Mouse (Mus musculus) heart, embryonic 16.5 days (tissue): ENCODE data around the gene Gm1673. TPM values are rescaled to one million over a fixed set of nuclear protein-coding genes. Genes with fewer than 3 reads are reported as not detected.

ENCODE experiments used
- ATAC-seq: fragments of 200-750 bp; cut with Nextera tagmentation; replicated peaks from 2 replicates; pipeline ENCODE4 v1.8.0; 2017; ENCODE audit warnings: moderate number of reproducible peaks; ENCODE audit not compliant: insufficient read depth, low FRiP score; ENCODE audit errors: extremely low read depth
- H3K27ac ChIP-seq: fragments of 300-500 bp; sonication (generic); 2 replicates; pipeline ENCODE4 v1.5.1; 2014; ENCODE audit warnings: mild to moderate bottlenecking, low read length, control low read depth, moderate library complexity
- H3K27me3 ChIP-seq: fragments of 300-500 bp; sonication (generic); 2 replicates; pipeline ENCODE4 v1.6.1; 2014; ENCODE audit warnings: low read length, mixed read lengths; ENCODE audit not compliant: control insufficient read depth, insufficient read depth
- H3K36me3 ChIP-seq: fragments of 300-500 bp; sonication (generic); 2 replicates; pipeline ENCODE4 v1.6.1; 2014; ENCODE audit not compliant: control insufficient read depth, insufficient read depth
- H3K4me1 ChIP-seq: fragments of 300-500 bp; sonication (generic); 2 replicates; pipeline ENCODE4 v1.6.1; 2014; ENCODE audit warnings: low read length, mixed read lengths; ENCODE audit not compliant: control insufficient read depth, insufficient read depth
- H3K4me2 ChIP-seq: fragments of 300-500 bp; sonication (generic); 2 replicates; pipeline ENCODE4 v1.6.1; 2014; ENCODE audit warnings: low read depth, mild to moderate bottlenecking, control low read depth, low read length
- H3K4me3 ChIP-seq: fragments of 300-500 bp; sonication (generic); 2 replicates; pipeline ENCODE4 v1.5.1; 2014; ENCODE audit warnings: mild to moderate bottlenecking, control low read depth, low read length
- H3K9ac ChIP-seq: fragments of 300-500 bp; sonication (generic); 2 replicates; pipeline ENCODE4 v1.6.1; 2014; ENCODE audit warnings: low read length, control low read depth
- H3K9me3 ChIP-seq: fragments of 300-500 bp; sonication (generic); replicated peaks from 2 replicates; pipeline ENCODE4 v1.6.1; 2016; ENCODE audit warnings: low read length; ENCODE audit not compliant: control insufficient read depth
- WGBS: fragments of 180-500 bp; shearing (Covaris S2); extraction: QIAGEN DNeasy Blood & Tissue Kit; methylation state at CpG from one replicate; pipeline ENCODE4 v1.1.7; 2014; 5-methylcytosine and 5-hydroxymethylcytosine counted together
- polyA plus RNA-seq: library from polyadenylated mRNA; unstranded; fragments of >200 nt; fragmentation: Nextera tagmentation; extraction: Ambion mirVana; gene quantifications from 2 replicates; pipeline ENCODE4 v1.2.1, GENCODE M21; 2015

The Gm1673 gene
- polyA plus RNA-seq, 1 experiment from 2014 or later = 41.3 TPM

DNA sequence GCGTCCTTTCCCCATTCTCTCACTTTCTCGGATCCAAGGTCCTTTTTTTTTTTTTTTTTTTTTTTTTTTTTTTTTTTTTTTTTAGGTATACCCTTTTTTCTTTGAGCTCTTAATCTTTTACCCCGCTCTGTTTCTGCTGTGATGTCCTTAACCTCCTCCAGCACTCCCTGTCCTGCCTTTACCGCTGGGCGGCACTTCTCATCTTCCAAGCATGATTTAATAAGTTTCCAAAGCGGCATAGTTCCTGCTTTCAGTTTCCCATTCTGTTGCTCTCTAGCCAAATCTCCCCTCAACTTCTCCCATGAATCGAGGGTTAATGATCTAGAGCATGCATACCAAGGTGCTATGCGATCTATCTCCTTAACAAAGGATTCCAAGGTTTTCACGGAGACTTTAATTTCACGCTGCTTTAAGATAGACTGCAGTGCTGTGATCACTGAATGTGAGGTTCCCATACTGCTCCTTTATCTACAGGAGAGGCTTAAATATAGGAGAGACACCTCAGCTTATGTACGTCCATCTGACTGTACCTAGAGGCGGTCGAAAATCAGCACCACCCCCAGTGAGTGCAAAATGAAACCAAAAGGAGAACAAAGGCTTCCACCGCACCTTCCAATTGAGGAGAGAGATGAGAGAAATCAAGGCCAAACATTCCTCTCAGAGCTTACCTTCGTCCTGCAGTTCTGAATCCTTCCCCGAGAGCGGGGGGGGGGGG, 29.6 kb upstream of the Gm1673 start:
- Histone ChIP-seq H3K4me3 (peak overlapping the region; percentile 10; the same call in 1 of the 2 replicates), H3K9ac (no peak overlapping the region), H3K4me2 (0 out of 2 replicates have a peak overlapping the region, but pooled peaks have one; percentile 29), H3K4me1 (no peaks in the 10 kb centered on the region), H3K36me3 (no peaks in the 10 kb centered on the region), H3K27me3 (no peaks in the 10 kb centered on the region), H3K27ac (no peak overlapping the region), H3K9me3 (peaks cover 14% of the 10 kb centered on the region)
- WGBS = 83% methylated on average over 17 of the region's 17 CpGs
- no peak for ATAC-seq

DNA sequence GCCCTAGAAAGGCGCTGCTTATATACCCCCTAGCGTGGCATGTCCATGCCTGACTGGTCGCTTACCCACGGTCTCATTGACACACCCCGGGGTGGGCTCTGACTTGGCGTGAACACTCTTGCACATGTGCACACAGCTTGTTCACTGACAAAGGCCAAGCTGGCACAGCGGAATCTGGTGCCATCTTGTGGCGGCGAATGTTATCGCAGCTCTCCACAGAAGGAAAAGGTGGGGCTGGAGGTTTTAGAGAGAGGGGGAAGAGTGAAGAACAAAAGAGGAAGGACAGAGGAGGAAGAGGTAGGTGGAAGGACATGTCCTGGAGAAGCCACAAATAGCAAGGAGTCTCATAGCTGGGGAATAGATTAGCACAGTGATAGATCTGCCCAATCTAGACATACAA, 28.9 kb upstream of the Gm1673 start:
- Histone ChIP-seq H3K27me3 (no peaks in the 10 kb centered on the region), H3K9ac (no peak overlapping the region), H3K36me3 (no peaks in the 10 kb centered on the region), H3K4me1 (no peaks in the 10 kb centered on the region), H3K4me2 (0 out of 2 replicates have a peak overlapping the region, but pooled peaks have one; percentile 29), H3K27ac (no peak overlapping the region), H3K9me3 (peaks cover 16% of the 10 kb centered on the region), H3K4me3 (peak overlapping the region; percentile 10; the same call in 1 of the 2 replicates)
- WGBS = 34% methylated on average over 10 of the region's 10 CpGs
- ATAC-seq = no peak; the same call in 1 of the 2 replicates

DNA sequence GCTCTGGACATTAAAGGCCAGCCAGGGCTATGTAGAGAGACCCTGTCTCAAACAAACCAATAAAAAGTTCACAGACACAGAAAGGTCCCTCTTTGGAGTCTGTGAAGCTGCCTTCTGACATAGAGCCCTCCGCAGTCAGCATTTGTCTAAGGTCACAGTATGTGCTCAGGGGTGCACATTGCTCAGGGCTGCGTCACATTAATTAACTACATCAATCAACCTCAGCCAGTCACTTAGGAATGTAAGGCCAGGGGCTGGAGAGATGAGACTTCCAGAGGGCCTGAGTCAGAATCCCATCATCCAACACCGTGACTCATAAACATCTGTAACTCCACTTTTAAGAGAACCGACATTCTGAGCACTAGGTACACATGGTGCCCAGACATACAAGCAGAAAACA, 27.4 kb upstream of the Gm1673 start:
- Histone ChIP-seq H3K27ac (no peak overlapping the region), H3K27me3 (no peaks in the 10 kb centered on the region), H3K36me3 (no peaks in the 10 kb centered on the region), H3K9ac (no peak overlapping the region), H3K9me3 (peaks cover 16% of the 10 kb centered on the region), H3K4me2 (no peak overlapping the region), H3K4me1 (no peaks in the 10 kb centered on the region), H3K4me3 (no peak overlapping the region)
- no peak for ATAC-seq
- WGBS = 70% methylated on average over 4 of the region's 4 CpGs

DNA sequence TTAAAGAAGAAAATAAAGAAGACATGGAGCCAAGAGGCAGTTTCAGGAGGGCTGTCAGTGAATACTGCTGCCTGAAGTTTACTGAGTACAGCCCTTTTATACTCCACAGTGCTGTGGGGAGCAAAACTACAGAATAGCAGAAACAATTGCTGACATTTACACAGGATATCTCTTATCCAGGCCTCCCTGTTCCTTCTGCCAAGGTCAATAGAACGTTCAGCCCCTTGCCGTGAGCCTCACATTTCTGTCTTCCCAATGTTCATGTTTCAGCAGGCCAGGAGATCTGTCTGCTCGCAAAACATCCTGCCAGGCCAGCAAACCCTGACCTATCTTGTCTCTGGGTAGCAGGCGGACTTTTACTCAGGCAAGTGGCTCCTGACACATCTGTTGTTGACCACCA, 23.9 kb upstream of the Gm1673 start:
- H3K4me1 ChIP-seq = no peaks in the 10 kb centered on the region
- ATAC-seq = peak; percentile 83
- peaks cover 5% of the 10 kb centered on the region; the same call in 1 of the 2 replicates for H3K9me3 ChIP-seq
- no peaks in the 10 kb centered on the region for H3K27me3 ChIP-seq
- WGBS = 60% methylated on average over 4 of the region's 4 CpGs
- H3K4me3 ChIP-seq = no peak overlapping the region
- H3K4me2 ChIP-seq = no peak overlapping the region
- H3K27ac ChIP-seq = peak overlapping the region; percentile 48
- no peak overlapping the region for H3K9ac ChIP-seq
- no peaks in the 10 kb centered on the region for H3K36me3 ChIP-seq

DNA sequence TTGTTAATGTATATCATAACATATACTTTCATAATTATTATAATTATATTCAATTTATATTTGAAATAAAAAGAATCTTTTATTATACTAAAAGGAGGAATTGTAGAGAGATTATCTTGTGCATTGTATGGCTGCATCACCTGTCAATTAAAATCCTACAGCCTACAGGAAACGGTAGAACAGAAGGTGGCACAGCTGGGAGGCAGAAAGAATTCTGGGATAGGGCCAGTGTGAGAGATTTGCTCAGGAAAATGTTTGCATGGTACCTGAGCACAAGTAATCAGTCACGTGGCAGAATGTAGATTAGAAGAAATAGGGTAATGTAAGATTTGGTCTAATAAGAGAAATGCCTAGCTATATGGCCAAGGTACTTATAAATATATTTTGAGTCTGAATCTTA, 8.5 kb upstream of the Gm1673 start:
- WGBS = 53% methylated on average over 2 of the region's 2 CpGs
- H3K36me3 ChIP-seq = no peaks in the 10 kb centered on the region
- no peak overlapping the region for H3K9ac ChIP-seq
- no peak overlapping the region for H3K27ac ChIP-seq
- no peaks in the 10 kb centered on the region for H3K9me3 ChIP-seq
- ATAC-seq = no peak
- H3K27me3 ChIP-seq = no peaks in the 10 kb centered on the region
- no peaks in the 10 kb centered on the region for H3K4me1 ChIP-seq
- H3K4me3 ChIP-seq = no peak overlapping the region
- H3K4me2 ChIP-seq = no peak overlapping the region

DNA sequence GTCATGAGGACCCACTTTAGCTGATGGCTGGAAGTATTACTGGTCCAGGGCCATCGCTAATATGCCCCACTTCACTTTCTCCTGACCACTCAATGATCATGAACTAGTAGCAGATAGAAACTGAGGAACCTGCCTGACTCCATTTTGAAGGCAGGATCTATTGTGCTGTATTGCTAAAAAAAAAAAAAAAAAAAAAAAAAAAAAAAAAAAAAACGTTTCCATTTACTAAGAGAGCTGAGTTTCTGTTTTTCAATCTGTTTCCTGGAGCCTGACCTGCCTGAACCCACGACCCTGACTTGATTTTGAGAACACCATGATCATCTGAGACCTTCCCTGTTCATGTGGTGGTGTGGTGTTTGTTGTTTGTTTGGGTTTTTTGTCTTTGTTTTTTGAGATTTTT, 7.0 kb upstream of the Gm1673 start:
- Histone ChIP-seq H3K27ac (no peak overlapping the region), H3K4me3 (no peak overlapping the region), H3K9me3 (no peaks in the 10 kb centered on the region), H3K36me3 (no peaks in the 10 kb centered on the region), H3K4me2 (no peak overlapping the region), H3K9ac (no peak overlapping the region), H3K4me1 (no peaks in the 10 kb centered on the region), H3K27me3 (no peaks in the 10 kb centered on the region)
- ATAC-seq = no peak
- WGBS = 38% methylated on average over 3 of the region's 3 CpGs

DNA sequence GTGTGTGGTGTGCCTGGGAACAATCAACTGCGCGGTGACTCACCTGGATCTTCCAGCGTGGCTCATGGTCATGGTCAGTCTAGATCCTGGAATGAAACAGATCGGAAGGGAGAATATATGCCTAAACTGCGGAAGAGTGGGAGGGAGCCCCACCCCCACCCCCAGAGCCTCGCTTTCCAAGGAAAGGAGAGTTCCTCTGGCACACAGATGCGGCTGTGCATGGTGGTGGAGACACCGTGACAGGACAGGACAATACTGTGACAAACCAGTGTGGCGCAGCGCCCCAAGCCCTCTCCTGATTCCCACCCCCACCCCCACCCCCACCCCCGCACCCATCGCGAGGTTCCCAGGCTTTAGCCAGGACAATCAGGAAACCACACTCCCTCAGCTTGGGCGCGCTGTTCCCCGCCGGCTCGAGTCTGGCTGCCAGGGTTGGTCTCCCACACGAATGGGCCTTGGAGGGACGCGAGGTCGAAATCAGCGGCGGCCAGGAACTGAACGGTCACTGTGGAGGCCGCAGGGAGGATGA, 438 bp upstream of the Gm1673 start:
- H3K27ac ChIP-seq = no peak overlapping the region
- H3K9ac ChIP-seq = peak overlapping the region; percentile 79
- H3K4me3 ChIP-seq = peak overlapping the region; percentile 85
- H3K27me3 ChIP-seq = no peaks in the 10 kb centered on the region
- peak overlapping the region; percentile 98 for H3K4me2 ChIP-seq
- peak; percentile 5; the same call in 1 of the 2 replicates for ATAC-seq
- no peaks in the 10 kb centered on the region for H3K9me3 ChIP-seq
- no peaks in the 10 kb centered on the region for H3K36me3 ChIP-seq
- peaks cover 8% of the 10 kb centered on the region for H3K4me1 ChIP-seq
- 5% methylated on average over 26 of the region's 26 CpGs for WGBS

DNA sequence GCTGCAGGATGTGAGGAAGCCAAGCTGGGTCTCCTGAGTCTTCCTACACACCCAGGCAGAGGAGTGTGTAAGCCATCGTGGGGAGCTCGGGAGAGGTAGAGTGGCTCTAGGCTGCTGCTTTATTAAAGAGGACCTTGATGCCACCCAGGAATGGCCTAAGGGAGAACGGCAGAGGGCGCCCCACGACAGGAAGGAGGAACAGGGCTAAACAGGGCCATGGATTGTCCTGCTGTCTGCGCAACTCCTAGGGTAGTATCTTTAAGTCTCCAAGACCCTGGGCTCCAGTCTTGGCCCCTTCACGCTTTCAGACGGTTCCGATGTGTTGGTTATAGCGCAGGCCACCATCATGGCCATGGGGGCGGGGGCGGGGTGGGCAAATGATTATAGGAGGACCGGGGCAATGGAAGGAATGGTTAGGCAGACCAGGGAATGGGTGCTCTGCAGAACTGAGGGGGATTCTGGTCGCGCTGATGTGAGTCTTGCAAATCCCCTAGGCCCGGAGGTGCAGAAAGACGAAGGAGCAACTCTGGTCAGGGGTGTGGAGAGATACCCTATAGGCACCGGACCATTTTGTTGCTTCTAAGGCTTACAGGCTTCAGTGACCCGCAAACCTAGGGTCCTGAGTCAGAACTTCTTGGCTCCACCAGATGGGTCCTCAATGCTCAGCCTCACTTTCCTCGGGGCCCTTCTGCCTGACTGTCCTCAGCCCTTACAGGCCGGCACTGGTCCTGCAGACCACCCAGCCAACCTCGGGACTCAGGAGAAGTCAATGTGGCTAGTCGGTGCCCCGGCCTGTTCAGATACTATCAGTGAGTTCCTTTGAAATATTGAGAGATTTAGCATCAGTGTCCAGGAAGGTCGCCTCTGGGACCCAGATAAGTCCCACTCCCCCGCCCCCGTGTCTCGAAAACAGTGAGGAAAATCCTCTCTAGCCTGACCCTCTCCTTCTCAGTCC, 11.7 kb downstream of the Gm1673 start:
- ATAC-seq = no peak
- Histone ChIP-seq H3K27ac (no peak overlapping the region), H3K27me3 (peaks cover 50% of the 10 kb centered on the region), H3K9me3 (no peaks in the 10 kb centered on the region), H3K36me3 (no peaks in the 10 kb centered on the region), H3K4me1 (0 out of 2 replicates have a peak, but pooled peaks cover 3% of the 10 kb centered on the region), H3K4me2 (peak overlapping the region; percentile 98), H3K9ac (no peak overlapping the region), H3K4me3 (no peak overlapping the region; the same call in 1 of the 2 replicates)
- 33% methylated on average over 28 of the region's 28 CpGs for WGBS
